Mouse (Mus musculus): ENCODE measurements at regions not wholly inside any gene's neighbourhood (a gene's known extent, or its start where the extent isn't known, plus 50 kb on each side); places are given as distances from the start of the nearest gene placed in this dataset.

- TF ChIP-seq POLR2A (IDR thresholded peaks at IDR 0.05; ENCODE audit: low read depth, low read length) (no peak), CTCF (IDR thresholded peaks at IDR 0.05; ENCODE audit: extremely low read depth, insufficient read depth, insufficient read length, insufficient replicate concordance) (peak; percentile 68; the same call in 1 of the 2 replicates)
- H3K27ac ChIP-seq (ENCODE audit: insufficient read depth, low read length) = peak overlapping the region; percentile 75; the same call in 1 of the 2 replicates
- peak; percentile 66 for DNase-seq (ENCODE audit: low read depth in 1 of 2, low spot score in 2 of 2)
These were observed 83.7 kb upstream of the Pik3cg start for GRCm38 (mm10) chr12:32291962-32292748.

GRCm38 (mm10) chr12:32292749-32293128, 84.3 kb upstream of the Pik3cg start:
- Histone ChIP-seq H3K27ac (ENCODE audit: insufficient read depth, low read length) (no peak overlapping the region), H3K27me3 (ENCODE audit: control insufficient read depth, insufficient read depth, low read length) (no peaks in the 10 kb centered on the region), H3K4me3 (ENCODE audit: extremely low read depth, insufficient read depth, insufficient read length) (peak overlapping the region; percentile 15; the same call in 1 of the 2 replicates), H3K36me3 (ENCODE audit: control insufficient read depth, insufficient read depth, low read length) (no peaks in the 10 kb centered on the region), H3K4me1 (ENCODE audit: control insufficient read depth, insufficient read depth, insufficient read length) (no peaks in the 10 kb centered on the region; the same call in 1 of the 2 replicates)
- DNase-seq (ENCODE audit: low read depth in 1 of 2, low spot score in 2 of 2) = peak; percentile 21 to 38
- TF ChIP-seq POLR2A (IDR thresholded peaks at IDR 0.05; ENCODE audit: low read depth, low read length) (no peak), CTCF (IDR thresholded peaks at IDR 0.05; ENCODE audit: extremely low read depth, insufficient read depth, insufficient read length, insufficient replicate concordance) (no peak)
- 30% methylated on average over 5 of the region's 5 CpGs for WGBS

More at GRCm38 (mm10) chr12:32291962-32292748, 83.7 kb upstream of the Pik3cg start:
- Histone ChIP-seq H3K27me3 (ENCODE audit: control insufficient read depth, insufficient read depth, low read length) (no peaks in the 10 kb centered on the region), H3K36me3 (ENCODE audit: control insufficient read depth, insufficient read depth, low read length) (no peaks in the 10 kb centered on the region), H3K4me1 (ENCODE audit: control insufficient read depth, insufficient read depth, insufficient read length) (no peaks in the 10 kb centered on the region; the same call in 1 of the 2 replicates), H3K4me3 (ENCODE audit: extremely low read depth, insufficient read depth, insufficient read length) (peak overlapping the region; percentile 73)
- 5% methylated on average over 18 of the region's 18 CpGs for WGBS

- Histone ChIP-seq H3K36me3 (ENCODE audit: control insufficient read depth, insufficient read depth, low read length) (no peaks in the 10 kb centered on the region), H3K4me3 (ENCODE audit: extremely low read depth, insufficient read depth, insufficient read length) (no peak overlapping the region), H3K4me1 (ENCODE audit: control insufficient read depth, insufficient read depth, insufficient read length) (no peaks in the 10 kb centered on the region; the same call in 1 of the 2 replicates), H3K27me3 (ENCODE audit: control insufficient read depth, insufficient read depth, low read length) (no peaks in the 10 kb centered on the region), H3K27ac (ENCODE audit: insufficient read depth, low read length) (no peak overlapping the region)
- 94% methylated on average over 7 of the region's 7 CpGs for WGBS
- TF ChIP-seq POLR2A (IDR thresholded peaks at IDR 0.05; ENCODE audit: low read depth, low read length) (no peak), CTCF (IDR thresholded peaks at IDR 0.05; ENCODE audit: extremely low read depth, insufficient read depth, insufficient read length, insufficient replicate concordance) (no peak)
- DNase-seq (ENCODE audit: low read depth in 1 of 2, low spot score in 2 of 2) = no peak
These were observed 81.1 kb upstream of the Ccdc71l start for GRCm38 (mm10) chr12:32297431-32297830.

GRCm38 (mm10) chr12:32299714-32300113, 78.8 kb upstream of the Ccdc71l start:
- no peak for TF ChIP-seq POLR2A (IDR thresholded peaks at IDR 0.05; ENCODE audit: low read depth, low read length)
- TF ChIP-seq CTCF (IDR thresholded peaks at IDR 0.05; ENCODE audit: extremely low read depth, insufficient read depth, insufficient read length, insufficient replicate concordance) = no peak
- Histone ChIP-seq H3K27ac (ENCODE audit: insufficient read depth, low read length) (no peak overlapping the region), H3K36me3 (ENCODE audit: control insufficient read depth, insufficient read depth, low read length) (no peaks in the 10 kb centered on the region), H3K27me3 (ENCODE audit: control insufficient read depth, insufficient read depth, low read length) (no peaks in the 10 kb centered on the region), H3K4me1 (ENCODE audit: control insufficient read depth, insufficient read depth, insufficient read length) (no peaks in the 10 kb centered on the region), H3K4me3 (ENCODE audit: extremely low read depth, insufficient read depth, insufficient read length) (no peak overlapping the region)
- 93% methylated on average over 2 of the region's 2 CpGs for WGBS
- no peak for DNase-seq (ENCODE audit: low read depth in 1 of 2, low spot score in 2 of 2)

- peak overlapping the region; percentile 76 for H3K27ac ChIP-seq (ENCODE audit: insufficient read depth, low read length)
- peak in 1 of 2 experiments; percentile 26 for DNase-seq (ENCODE audit: low read depth in 1 of 2, low spot score in 2 of 2)
- no peak overlapping the region for H3K4me3 ChIP-seq (ENCODE audit: extremely low read depth, insufficient read depth, insufficient read length)
These were observed 72.8 kb upstream of the Ccdc71l start for GRCm38 (mm10) chr12:32305736-32306135.

GRCm38 (mm10) chr12:32306326-32306725, 72.2 kb upstream of the Ccdc71l start:
- H3K4me1 ChIP-seq (ENCODE audit: control insufficient read depth, insufficient read depth, insufficient read length) = peaks cover 16% of the 10 kb centered on the region; the same call in 1 of the 2 replicates
- H3K27me3 ChIP-seq (ENCODE audit: control insufficient read depth, insufficient read depth, low read length) = no peaks in the 10 kb centered on the region
- H3K27ac ChIP-seq (ENCODE audit: insufficient read depth, low read length) = peak overlapping the region; percentile 76
- TF ChIP-seq CTCF (IDR thresholded peaks at IDR 0.05; ENCODE audit: extremely low read depth, insufficient read depth, insufficient read length, insufficient replicate concordance) (no peak), POLR2A (IDR thresholded peaks at IDR 0.05; ENCODE audit: low read depth, low read length) (no peak)
- no peaks in the 10 kb centered on the region for H3K36me3 ChIP-seq (ENCODE audit: control insufficient read depth, insufficient read depth, low read length)
- no peak for DNase-seq (ENCODE audit: low read depth in 1 of 2, low spot score in 2 of 2)
- 41% methylated on average over 4 of the region's 4 CpGs for WGBS
- no peak overlapping the region for H3K4me3 ChIP-seq (ENCODE audit: extremely low read depth, insufficient read depth, insufficient read length)

More at GRCm38 (mm10) chr12:32305736-32306135, 72.8 kb upstream of the Ccdc71l start:
- H3K36me3 ChIP-seq (ENCODE audit: control insufficient read depth, insufficient read depth, low read length) = no peaks in the 10 kb centered on the region
- WGBS = 70% methylated on average over 5 of the region's 5 CpGs
- no peaks in the 10 kb centered on the region for H3K27me3 ChIP-seq (ENCODE audit: control insufficient read depth, insufficient read depth, low read length)
- no peak for TF ChIP-seq POLR2A (IDR thresholded peaks at IDR 0.05; ENCODE audit: low read depth, low read length)
- TF ChIP-seq CTCF (IDR thresholded peaks at IDR 0.05; ENCODE audit: extremely low read depth, insufficient read depth, insufficient read length, insufficient replicate concordance) = no peak
- peaks cover 16% of the 10 kb centered on the region; the same call in 1 of the 2 replicates for H3K4me1 ChIP-seq (ENCODE audit: control insufficient read depth, insufficient read depth, insufficient read length)
